Mouse (Mus musculus): ENCODE data around the gene Cmip. TPM values are rescaled to one million over a fixed set of nuclear protein-coding genes. Genes with fewer than 3 reads are reported as not detected.

Gene Cmip
- polyA plus RNA-seq, 2 experiments = 27.1 to 39.7 TPM

GRCm38 (mm10) chr8:117431554-117431953, 174.7 kb downstream of the Cmip start:
- H3K4me2 ChIP-seq (replicated peaks; ENCODE audit: low read depth, low read length, severe bottlenecking) = no peak overlapping the region
- no peaks in the 10 kb centered on the region for H3K9me3 ChIP-seq (ENCODE audit: control insufficient read depth, low read length)
- peaks cover 55% of the 10 kb centered on the region for H3K36me3 ChIP-seq (ENCODE audit: control insufficient read depth, insufficient read depth, low read length)
- H3K4me3 ChIP-seq (replicated peaks; ENCODE audit: low read length) = no peak overlapping the region
- WGBS = 86% methylated on average over 3 of the region's 3 CpGs
- no peak for DNase-seq (ENCODE audit: low spot score)
- no peaks in the 10 kb centered on the region for H3K4me1 ChIP-seq (ENCODE audit: control insufficient read depth, insufficient read depth, low read length)
- no peaks in the 10 kb centered on the region for H3K27me3 ChIP-seq (ENCODE audit: control insufficient read depth, insufficient read depth, low read length)
- no peak overlapping the region for H3K27ac ChIP-seq (replicated peaks; ENCODE audit: low read depth, low read length)
- H3K9ac ChIP-seq (ENCODE audit: low read depth, low read length, severe bottlenecking) = no peak overlapping the region
- ATAC-seq (ENCODE audit: low FRiP score, low read depth) = no peak
- TF ChIP-seq POLR2A (IDR thresholded peaks at IDR 0.05; ENCODE audit: borderline replicate concordance, extremely low read depth, insufficient read depth, insufficient read length) = no peak

- DNase-seq (ENCODE audit: low spot score) (no peak), ATAC-seq (ENCODE audit: low FRiP score, low read depth) (no peak)
- Histone ChIP-seq H3K4me3 (replicated peaks; ENCODE audit: low read length) (no peak overlapping the region), H3K9ac (ENCODE audit: low read depth, low read length, severe bottlenecking) (no peak overlapping the region), H3K4me2 (replicated peaks; ENCODE audit: low read depth, low read length, severe bottlenecking) (no peak overlapping the region), H3K9me3 (ENCODE audit: control insufficient read depth, low read length) (no peaks in the 10 kb centered on the region), H3K36me3 (ENCODE audit: control insufficient read depth, insufficient read depth, low read length) (peaks cover 57% of the 10 kb centered on the region), H3K4me1 (ENCODE audit: control insufficient read depth, insufficient read depth, low read length) (no peaks in the 10 kb centered on the region), H3K27ac (replicated peaks; ENCODE audit: low read depth, low read length) (no peak overlapping the region), H3K27me3 (ENCODE audit: control insufficient read depth, insufficient read depth, low read length) (no peaks in the 10 kb centered on the region)
- no peak for TF ChIP-seq POLR2A (IDR thresholded peaks at IDR 0.05; ENCODE audit: borderline replicate concordance, extremely low read depth, insufficient read depth, insufficient read length)
- 79% methylated on average over 8 of the region's 8 CpGs for WGBS
Observed at GRCm38 (mm10) chr8:117432111-117432510, 175.2 kb downstream of the Cmip start.

GRCm38 (mm10) chr8:117433968-117434367, 177.1 kb downstream of the Cmip start:
- no peak overlapping the region for H3K27ac ChIP-seq (replicated peaks; ENCODE audit: low read depth, low read length)
- ATAC-seq (ENCODE audit: low FRiP score, low read depth) (no peak), DNase-seq (ENCODE audit: low spot score) (no peak)
- peaks cover 65% of the 10 kb centered on the region for H3K36me3 ChIP-seq (ENCODE audit: control insufficient read depth, insufficient read depth, low read length)
- no peak for TF ChIP-seq POLR2A (IDR thresholded peaks at IDR 0.05; ENCODE audit: borderline replicate concordance, extremely low read depth, insufficient read depth, insufficient read length)
- no peak overlapping the region for H3K9ac ChIP-seq (ENCODE audit: low read depth, low read length, severe bottlenecking)
- no peaks in the 10 kb centered on the region for H3K9me3 ChIP-seq (ENCODE audit: control insufficient read depth, low read length)
- no peak overlapping the region for H3K4me2 ChIP-seq (replicated peaks; ENCODE audit: low read depth, low read length, severe bottlenecking)
- WGBS = 85% methylated on average over 10 of the region's 10 CpGs
- H3K4me3 ChIP-seq (replicated peaks; ENCODE audit: low read length) = no peak overlapping the region
- H3K4me1 ChIP-seq (ENCODE audit: control insufficient read depth, insufficient read depth, low read length) = no peaks in the 10 kb centered on the region
- H3K27me3 ChIP-seq (ENCODE audit: control insufficient read depth, insufficient read depth, low read length) = no peaks in the 10 kb centered on the region

GRCm38 (mm10) chr8:117436786-117437185, 179.9 kb downstream of the Cmip start:
- DNase-seq (ENCODE audit: low spot score) = no peak
- no peak for ATAC-seq (ENCODE audit: low FRiP score, low read depth)
- H3K36me3 ChIP-seq (ENCODE audit: control insufficient read depth, insufficient read depth, low read length) = peaks cover 51% of the 10 kb centered on the region
- no peak overlapping the region for H3K27ac ChIP-seq (replicated peaks; ENCODE audit: low read depth, low read length)
- H3K4me2 ChIP-seq (replicated peaks; ENCODE audit: low read depth, low read length, severe bottlenecking) = no peak overlapping the region
- no peak overlapping the region for H3K4me3 ChIP-seq (replicated peaks; ENCODE audit: low read length)
- no peaks in the 10 kb centered on the region for H3K9me3 ChIP-seq (ENCODE audit: control insufficient read depth, low read length)
- H3K9ac ChIP-seq (ENCODE audit: low read depth, low read length, severe bottlenecking) = no peak overlapping the region
- no peak for TF ChIP-seq POLR2A (IDR thresholded peaks at IDR 0.05; ENCODE audit: borderline replicate concordance, extremely low read depth, insufficient read depth, insufficient read length)
- H3K4me1 ChIP-seq (ENCODE audit: control insufficient read depth, insufficient read depth, low read length) = no peaks in the 10 kb centered on the region
- WGBS = 96% methylated on average over 15 of the region's 15 CpGs
- no peaks in the 10 kb centered on the region for H3K27me3 ChIP-seq (ENCODE audit: control insufficient read depth, insufficient read depth, low read length)

- H3K9me3 ChIP-seq (ENCODE audit: control insufficient read depth, low read length) = no peaks in the 10 kb centered on the region
- no peak overlapping the region for H3K4me2 ChIP-seq (replicated peaks; ENCODE audit: low read depth, low read length, severe bottlenecking)
- no peak for TF ChIP-seq POLR2A (IDR thresholded peaks at IDR 0.05; ENCODE audit: borderline replicate concordance, extremely low read depth, insufficient read depth, insufficient read length)
- peaks cover 49% of the 10 kb centered on the region for H3K36me3 ChIP-seq (ENCODE audit: control insufficient read depth, insufficient read depth, low read length)
- no peak overlapping the region for H3K4me3 ChIP-seq (replicated peaks; ENCODE audit: low read length)
- DNase-seq (ENCODE audit: low spot score) (no peak), ATAC-seq (ENCODE audit: low FRiP score, low read depth) (no peak)
- no peak overlapping the region for H3K9ac ChIP-seq (ENCODE audit: low read depth, low read length, severe bottlenecking)
- H3K4me1 ChIP-seq (ENCODE audit: control insufficient read depth, insufficient read depth, low read length) = no peaks in the 10 kb centered on the region
- 76% methylated on average over 5 of the region's 5 CpGs for WGBS
- H3K27ac ChIP-seq (replicated peaks; ENCODE audit: low read depth, low read length) = no peak overlapping the region
- H3K27me3 ChIP-seq (ENCODE audit: control insufficient read depth, insufficient read depth, low read length) = no peaks in the 10 kb centered on the region
Observed at GRCm38 (mm10) chr8:117437616-117438015, 180.8 kb downstream of the Cmip start.

GRCm38 (mm10) chr8:117440317-117440716, 183.5 kb downstream of the Cmip start:
- H3K9ac ChIP-seq (ENCODE audit: low read depth, low read length, severe bottlenecking) = no peak overlapping the region
- WGBS = 91% methylated on average over 14 of the region's 14 CpGs
- ATAC-seq (ENCODE audit: low FRiP score, low read depth) = no peak
- no peaks in the 10 kb centered on the region for H3K4me1 ChIP-seq (ENCODE audit: control insufficient read depth, insufficient read depth, low read length)
- H3K4me2 ChIP-seq (replicated peaks; ENCODE audit: low read depth, low read length, severe bottlenecking) = no peak overlapping the region
- no peak for DNase-seq (ENCODE audit: low spot score)
- no peak for TF ChIP-seq POLR2A (IDR thresholded peaks at IDR 0.05; ENCODE audit: borderline replicate concordance, extremely low read depth, insufficient read depth, insufficient read length)
- H3K4me3 ChIP-seq (replicated peaks; ENCODE audit: low read length) = no peak overlapping the region
- H3K9me3 ChIP-seq (ENCODE audit: control insufficient read depth, low read length) = no peaks in the 10 kb centered on the region
- H3K36me3 ChIP-seq (ENCODE audit: control insufficient read depth, insufficient read depth, low read length) = peaks cover 46% of the 10 kb centered on the region
- H3K27ac ChIP-seq (replicated peaks; ENCODE audit: low read depth, low read length) = no peak overlapping the region
- H3K27me3 ChIP-seq (ENCODE audit: control insufficient read depth, insufficient read depth, low read length) = no peaks in the 10 kb centered on the region
